Mouse (Mus musculus): ENCODE measurements around the gene Spry2. TPM values are rescaled to one million over a fixed set of nuclear protein-coding genes. Genes with fewer than 3 reads are reported as not detected.

Gene Spry2
- polyA plus RNA-seq, 1 experiment from 2014 or later = 53.9 TPM

GRCm38 (mm10) chr14:105897569-105898101, 1.0 kb upstream of the Spry2 start:
- H3K27me3 ChIP-seq (replicated peaks; ENCODE audit: control insufficient read depth, insufficient read depth, low read length) = no peaks in the 10 kb centered on the region
- WGBS = 0% methylated on average over 18 of the region's 28 CpGs
- peak overlapping the region; percentile 98 for H3K4me2 ChIP-seq (ENCODE audit: low read depth, low read length)
- H3K4me1 ChIP-seq (ENCODE audit: control insufficient read depth, insufficient read depth, low read length) = peaks cover 11% of the 10 kb centered on the region; the same call in 1 of the 2 replicates
- H3K4me3 ChIP-seq (ENCODE audit: low read depth, low read length) = peak overlapping the region; percentile 77
- ATAC-seq (ENCODE audit: low read depth) (peak; percentile 53), DNase-seq (ENCODE audit: low spot score) (peak; percentile 93)
- peaks cover 9% of the 10 kb centered on the region for H3K36me3 ChIP-seq (ENCODE audit: control insufficient read depth, insufficient read depth, low read length)
- peak overlapping the region; percentile 97 for H3K9ac ChIP-seq (ENCODE audit: low read depth, low read length)
- H3K27ac ChIP-seq (replicated peaks; ENCODE audit: low read depth, low read length) = peak overlapping the region; percentile 99
- H3K9me3 ChIP-seq (ENCODE audit: control insufficient read depth, low read length) = no peaks in the 10 kb centered on the region

GRCm38 (mm10) chr14:105895961-105896651, 513 bp downstream of the Spry2 start:
- Histone ChIP-seq H3K36me3 (ENCODE audit: control insufficient read depth, insufficient read depth, low read length) (peaks cover 21% of the 10 kb centered on the region), H3K4me2 (ENCODE audit: low read depth, low read length) (peak overlapping the region; percentile 98), H3K27ac (replicated peaks; ENCODE audit: low read depth, low read length) (peak overlapping the region; percentile 99), H3K9ac (ENCODE audit: low read depth, low read length) (peak overlapping the region; percentile 97), H3K4me3 (ENCODE audit: low read depth, low read length) (peak overlapping the region; percentile 77), H3K9me3 (ENCODE audit: control insufficient read depth, low read length) (no peaks in the 10 kb centered on the region), H3K4me1 (ENCODE audit: control insufficient read depth, insufficient read depth, low read length) (peaks cover 18% of the 10 kb centered on the region), H3K27me3 (replicated peaks; ENCODE audit: control insufficient read depth, insufficient read depth, low read length) (no peaks in the 10 kb centered on the region)
- no peak for ATAC-seq (ENCODE audit: low read depth)
- 0% methylated on average over 50 of the region's 50 CpGs for WGBS
- DNase-seq (ENCODE audit: low spot score) = peak; percentile 59

GRCm38 (mm10) chr14:105894971-105895873, 1.4 kb downstream of the Spry2 start:
- WGBS = 0% methylated on average over 36 of the region's 36 CpGs

GRCm38 (mm10) chr14:105893623-105893995, 3.0 kb downstream of the Spry2 start:
- DNase-seq (ENCODE audit: low spot score) = peak; percentile 20
- peak overlapping the region; percentile 97 for H3K9ac ChIP-seq (ENCODE audit: low read depth, low read length)
- ATAC-seq (ENCODE audit: low read depth) = no peak
- peak overlapping the region; percentile 98 for H3K4me2 ChIP-seq (ENCODE audit: low read depth, low read length)
- 25% methylated on average over 9 of the region's 9 CpGs for WGBS
- H3K4me1 ChIP-seq (ENCODE audit: control insufficient read depth, insufficient read depth, low read length) = peaks cover 30% of the 10 kb centered on the region
- H3K4me3 ChIP-seq (ENCODE audit: low read depth, low read length) = peak overlapping the region; percentile 77
- peak overlapping the region; percentile 39; the same call in 1 of the 2 replicates for H3K27ac ChIP-seq (replicated peaks; ENCODE audit: low read depth, low read length)
- H3K27me3 ChIP-seq (replicated peaks; ENCODE audit: control insufficient read depth, insufficient read depth, low read length) = no peaks in the 10 kb centered on the region
- no peaks in the 10 kb centered on the region for H3K9me3 ChIP-seq (ENCODE audit: control insufficient read depth, low read length)
- H3K36me3 ChIP-seq (ENCODE audit: control insufficient read depth, insufficient read depth, low read length) = peaks cover 21% of the 10 kb centered on the region

More at GRCm38 (mm10) chr14:105894971-105895873, 1.4 kb downstream of the Spry2 start:
- H3K36me3 ChIP-seq (ENCODE audit: control insufficient read depth, insufficient read depth, low read length) = peaks cover 21% of the 10 kb centered on the region
- peak overlapping the region; percentile 98 for H3K4me2 ChIP-seq (ENCODE audit: low read depth, low read length)
- peak overlapping the region; percentile 99 for H3K27ac ChIP-seq (replicated peaks; ENCODE audit: low read depth, low read length)
- peaks cover 26% of the 10 kb centered on the region for H3K4me1 ChIP-seq (ENCODE audit: control insufficient read depth, insufficient read depth, low read length)
- H3K9me3 ChIP-seq (ENCODE audit: control insufficient read depth, low read length) = no peaks in the 10 kb centered on the region
- peak overlapping the region; percentile 97 for H3K9ac ChIP-seq (ENCODE audit: low read depth, low read length)
- H3K4me3 ChIP-seq (ENCODE audit: low read depth, low read length) = peak overlapping the region; percentile 77
- H3K27me3 ChIP-seq (replicated peaks; ENCODE audit: control insufficient read depth, insufficient read depth, low read length) = no peaks in the 10 kb centered on the region
- DNase-seq (ENCODE audit: low spot score) (peak; percentile 86), ATAC-seq (ENCODE audit: low read depth) (no peak)

- DNase-seq (ENCODE audit: low spot score) (no peak), ATAC-seq (ENCODE audit: low read depth) (no peak)
- H3K27ac ChIP-seq (replicated peaks; ENCODE audit: low read depth, low read length) = peak overlapping the region; percentile 39; the same call in 1 of the 2 replicates
- peaks cover 21% of the 10 kb centered on the region for H3K36me3 ChIP-seq (ENCODE audit: control insufficient read depth, insufficient read depth, low read length)
- 35% methylated on average over 24 of the region's 24 CpGs for WGBS
- H3K9me3 ChIP-seq (ENCODE audit: control insufficient read depth, low read length) = no peaks in the 10 kb centered on the region
- H3K4me1 ChIP-seq (ENCODE audit: control insufficient read depth, insufficient read depth, low read length) = peaks cover 30% of the 10 kb centered on the region
- H3K4me2 ChIP-seq (ENCODE audit: low read depth, low read length) = peak overlapping the region; percentile 98
- H3K4me3 ChIP-seq (ENCODE audit: low read depth, low read length) = peak overlapping the region; percentile 77
- H3K27me3 ChIP-seq (replicated peaks; ENCODE audit: control insufficient read depth, insufficient read depth, low read length) = no peaks in the 10 kb centered on the region
- peak overlapping the region; percentile 97 for H3K9ac ChIP-seq (ENCODE audit: low read depth, low read length)
These were observed 3.5 kb downstream of the Spry2 start for GRCm38 (mm10) chr14:105892941-105893622.

- Histone ChIP-seq H3K27me3 (replicated peaks; ENCODE audit: control insufficient read depth, insufficient read depth, low read length) (no peaks in the 10 kb centered on the region), H3K27ac (replicated peaks; ENCODE audit: low read depth, low read length) (peak overlapping the region; percentile 56), H3K9me3 (ENCODE audit: control insufficient read depth, low read length) (no peaks in the 10 kb centered on the region), H3K4me1 (ENCODE audit: control insufficient read depth, insufficient read depth, low read length) (peaks cover 30% of the 10 kb centered on the region), H3K4me3 (ENCODE audit: low read depth, low read length) (no peak overlapping the region), H3K9ac (ENCODE audit: low read depth, low read length) (no peak overlapping the region), H3K4me2 (ENCODE audit: low read depth, low read length) (peak overlapping the region; percentile 26; the same call in 1 of the 2 replicates), H3K36me3 (ENCODE audit: control insufficient read depth, insufficient read depth, low read length) (peaks cover 21% of the 10 kb centered on the region)
- DNase-seq (ENCODE audit: low spot score) (peak; percentile 67), ATAC-seq (ENCODE audit: low read depth) (no peak)
- WGBS = 29% methylated on average over 5 of the region's 5 CpGs
These were observed 5.9 kb downstream of the Spry2 start for GRCm38 (mm10) chr14:105890516-105891231.

- no peak overlapping the region for H3K4me2 ChIP-seq (ENCODE audit: low read depth, low read length)
- no peak overlapping the region for H3K27ac ChIP-seq (replicated peaks; ENCODE audit: low read depth, low read length)
- DNase-seq (ENCODE audit: low spot score) (no peak), ATAC-seq (ENCODE audit: low read depth) (no peak)
- H3K27me3 ChIP-seq (replicated peaks; ENCODE audit: control insufficient read depth, insufficient read depth, low read length) = no peaks in the 10 kb centered on the region
- no peaks in the 10 kb centered on the region for H3K9me3 ChIP-seq (ENCODE audit: control insufficient read depth, low read length)
- peaks cover 6% of the 10 kb centered on the region for H3K36me3 ChIP-seq (ENCODE audit: control insufficient read depth, insufficient read depth, low read length)
- H3K4me1 ChIP-seq (ENCODE audit: control insufficient read depth, insufficient read depth, low read length) = peaks cover 18% of the 10 kb centered on the region
- H3K4me3 ChIP-seq (ENCODE audit: low read depth, low read length) = no peak overlapping the region
- H3K9ac ChIP-seq (ENCODE audit: low read depth, low read length) = no peak overlapping the region
- WGBS = 92% methylated on average over 9 of the region's 9 CpGs
These were observed 9.8 kb downstream of the Spry2 start for GRCm38 (mm10) chr14:105886643-105887374.
